Mouse (Mus musculus) forebrain, embryonic 13.5 days (tissue): ENCODE results near the gene Gm20388. TPM values are rescaled to one million over a fixed set of nuclear protein-coding genes. Genes with fewer than 3 reads are reported as not detected.
"Not testable (repeated sequence)": the region's sequence is repeated elsewhere in the genome, so short reads cannot be mapped to it uniquely, and the experiment has no call there.

Source experiments
- ATAC-seq: fragments of 200-750 bp; cut with Nextera tagmentation; 2 replicates; pipeline ENCODE4 v1.8.0; 2017
- H3K27ac ChIP-seq: fragments of 300-500 bp; sonication (generic); 2 replicates; pipeline ENCODE4 v1.5.1; 2015; ENCODE audit warnings: inconsistent platforms, mild to moderate bottlenecking, moderate library complexity
- H3K27me3 ChIP-seq: fragments of 300-500 bp; sonication (generic); 2 replicates; pipeline ENCODE4 v1.6.1; 2015; ENCODE audit warnings: mild to moderate bottlenecking, inconsistent platforms
- H3K36me3 ChIP-seq: fragments of 300-500 bp; sonication (generic); 2 replicates; pipeline ENCODE4 v1.6.1; 2015; ENCODE audit warnings: mild to moderate bottlenecking, inconsistent platforms; ENCODE audit not compliant: poor library complexity, severe bottlenecking
- H3K4me1 ChIP-seq: fragments of 300-500 bp; sonication (generic); 2 replicates; pipeline ENCODE4 v1.6.1; 2015; ENCODE audit warnings: inconsistent platforms
- H3K4me2 ChIP-seq: fragments of 300-500 bp; sonication (generic); 2 replicates; pipeline ENCODE4 v1.6.1; 2015; ENCODE audit warnings: inconsistent platforms, mild to moderate bottlenecking, moderate library complexity
- H3K4me3 ChIP-seq: fragments of 300-500 bp; sonication (generic); 2 replicates; pipeline ENCODE4 v1.5.1; 2015; ENCODE audit warnings: mild to moderate bottlenecking, inconsistent platforms
- H3K9ac ChIP-seq: fragments of 300-500 bp; sonication (generic); 2 replicates; pipeline ENCODE4 v1.6.1; 2015; ENCODE audit warnings: mild to moderate bottlenecking, inconsistent platforms
- H3K9me3 ChIP-seq: fragments of 300-500 bp; sonication (generic); replicated peaks from 2 replicates; pipeline ENCODE4 v1.6.1; 2016; ENCODE audit warnings: inconsistent platforms
- WGBS: fragments of 180-500 bp; shearing (Covaris S2); methylation state at CpG from one replicate; pipeline ENCODE4 v1.1.7; 2015; 5-methylcytosine and 5-hydroxymethylcytosine counted together
- polyA plus RNA-seq: library from polyadenylated mRNA; unstranded; fragments of >200 nt; fragmentation: Nextera tagmentation; extraction: Ambion mirVana; gene quantifications from 2 replicates; pipeline ENCODE4 v1.2.1, GENCODE M21; 2015

The Gm20388 gene
- polyA plus RNA-seq, 1 experiment from 2014 or later = 5.6 TPM

GRCm38 (mm10) chr8:123211876-123212275 lies 3301.2 kb downstream of the Gm20388 start:
- Histone ChIP-seq H3K4me3 (peak overlapping the region; percentile 95), H3K4me2 (peak overlapping the region; percentile 95), H3K36me3 (peaks cover 35% of the 10 kb centered on the region), H3K9me3 (no peaks in the 10 kb centered on the region), H3K27me3 (no peaks in the 10 kb centered on the region), H3K27ac (no peak overlapping the region), H3K9ac (peak overlapping the region; percentile 97), H3K4me1 (peaks cover 23% of the 10 kb centered on the region)
- ATAC-seq = no peak
- WGBS = 52% methylated on average over 10 of the region's 10 CpGs

GRCm38 (mm10) chr8:123212321-123213117 lies 3301.9 kb downstream of the Gm20388 start, which contains the start of the genes Chmp1a and Spata33:
TSS of gene Chmp1a (minus strand) at chr8:123212763.
TSS of gene Spata33 (plus strand) at chr8:123212832.
- no peaks in the 10 kb centered on the region for H3K27me3 ChIP-seq
- H3K9ac ChIP-seq = peak within 1 kb of the TSS; percentile 97
- H3K4me2 ChIP-seq = peak within 1 kb of the TSS; percentile 95
- peaks cover 23% of the 10 kb centered on the region for H3K4me1 ChIP-seq
- peak within 1 kb of the TSS; percentile 95 for H3K4me3 ChIP-seq
- H3K27ac ChIP-seq = 0 out of 2 replicates have a peak within 1 kb of the TSS, but pooled peaks have one; percentile 8
- WGBS = under 1% methylated on average over 76 of the region's 76 CpGs
- H3K36me3 ChIP-seq = peaks cover 29% of the 10 kb centered on the region
- peak; percentile 95 for ATAC-seq
- H3K9me3 ChIP-seq = no peaks in the 10 kb centered on the region

- Histone ChIP-seq H3K9ac (peak overlapping the region; percentile 97), H3K4me2 (peak overlapping the region; percentile 95), H3K4me1 (peaks cover 23% of the 10 kb centered on the region), H3K27ac (0 out of 2 replicates have a peak overlapping the region, but pooled peaks have one; percentile 8), H3K36me3 (peaks cover 21% of the 10 kb centered on the region), H3K9me3 (no peaks in the 10 kb centered on the region), H3K4me3 (peak overlapping the region; percentile 95), H3K27me3 (no peaks in the 10 kb centered on the region)
- WGBS = 22% methylated on average over 22 of the region's 22 CpGs
- no peak; the same call in none of the 2 replicates for ATAC-seq
These were observed 3302.6 kb downstream of the Gm20388 start for GRCm38 (mm10) chr8:123213118-123213772.

GRCm38 (mm10) chr8:123215430-123215829 lies 3304.8 kb downstream of the Gm20388 start:
- Histone ChIP-seq H3K9ac (no peak overlapping the region), H3K36me3 (no peaks in the 10 kb centered on the region), H3K4me2 (no peak overlapping the region), H3K27ac (no peak overlapping the region), H3K9me3 (no peaks in the 10 kb centered on the region), H3K4me3 (no peak overlapping the region), H3K27me3 (no peaks in the 10 kb centered on the region), H3K4me1 (peaks cover 23% of the 10 kb centered on the region)
- no peak for ATAC-seq
- WGBS = 78% methylated on average over 3 of the region's 3 CpGs

GRCm38 (mm10) chr8:123220917-123221316 lies 3310.3 kb downstream of the Gm20388 start:
- Histone ChIP-seq H3K27ac (no peak overlapping the region), H3K9me3 (no peaks in the 10 kb centered on the region), H3K4me3 (no peak overlapping the region), H3K4me1 (peaks cover 15% of the 10 kb centered on the region), H3K4me2 (no peak overlapping the region), H3K9ac (no peak overlapping the region), H3K36me3 (no peaks in the 10 kb centered on the region), H3K27me3 (no peaks in the 10 kb centered on the region)
- WGBS = 92% methylated on average over 1 of the region's 1 CpGs
- no peak for ATAC-seq

GRCm38 (mm10) chr8:123224278-123225266 lies 3313.9 kb downstream of the Gm20388 start, which contains the start of gene Cdk10:
TSS of gene Cdk10 (plus strand) at chr8:123224842.
- H3K27me3 ChIP-seq = no peaks in the 10 kb centered on the region
- H3K27ac ChIP-seq = peak within 1 kb of the TSS; percentile 83
- peak within 1 kb of the TSS; percentile 96 for H3K4me2 ChIP-seq
- H3K9me3 ChIP-seq = no peaks in the 10 kb centered on the region
- H3K9ac ChIP-seq = peak within 1 kb of the TSS; percentile 91
- peak; percentile 94 for ATAC-seq
- H3K4me3 ChIP-seq = peak within 1 kb of the TSS; percentile 81
- WGBS = 3% methylated on average over 59 of the region's 59 CpGs
- H3K4me1 ChIP-seq = peaks cover 15% of the 10 kb centered on the region
- peaks cover 31% of the 10 kb centered on the region for H3K36me3 ChIP-seq

- ATAC-seq = no peak
- H3K4me1 ChIP-seq = peaks cover 15% of the 10 kb centered on the region
- no peaks in the 10 kb centered on the region for H3K9me3 ChIP-seq
- WGBS = 96% methylated on average over 1 of the region's 1 CpGs
- no peak overlapping the region for H3K27ac ChIP-seq
- H3K27me3 ChIP-seq = 0 out of 2 replicates have a peak, but pooled peaks cover 5% of the 10 kb centered on the region
- H3K9ac ChIP-seq = no peak overlapping the region
- no peak overlapping the region for H3K4me3 ChIP-seq
- no peak overlapping the region for H3K4me2 ChIP-seq
- peaks cover 37% of the 10 kb centered on the region for H3K36me3 ChIP-seq
These were observed 3317.8 kb downstream of the Gm20388 start for GRCm38 (mm10) chr8:123228416-123228815.

GRCm38 (mm10) chr8:123230326-123230725 lies 3319.7 kb downstream of the Gm20388 start:
- Histone ChIP-seq H3K4me1 (peaks cover 13% of the 10 kb centered on the region), H3K36me3 (peaks cover 37% of the 10 kb centered on the region), H3K27me3 (peaks cover 24% of the 10 kb centered on the region)
- H3K4me2 ChIP-seq, H3K4me3 ChIP-seq, H3K9me3 ChIP-seq, H3K27ac ChIP-seq, ATAC-seq, H3K9ac ChIP-seq: not testable (repeated sequence)
- 86% methylated on average over 11 of the region's 11 CpGs for WGBS

GRCm38 (mm10) chr8:123231742-123232141 lies 3321.1 kb downstream of the Gm20388 start:
- WGBS = 66% methylated on average over 5 of the region's 5 CpGs
- Histone ChIP-seq H3K9me3 (no peaks in the 10 kb centered on the region), H3K27me3 (peaks cover 38% of the 10 kb centered on the region), H3K36me3 (peaks cover 34% of the 10 kb centered on the region), H3K4me2 (no peak overlapping the region), H3K27ac (no peak overlapping the region), H3K9ac (no peak overlapping the region), H3K4me3 (no peak overlapping the region), H3K4me1 (peaks cover 18% of the 10 kb centered on the region)
- no peak for ATAC-seq

- Histone ChIP-seq H3K27ac (no peak overlapping the region), H3K27me3 (peaks cover 44% of the 10 kb centered on the region), H3K36me3 (peaks cover 26% of the 10 kb centered on the region), H3K9me3 (no peaks in the 10 kb centered on the region), H3K9ac (peak overlapping the region; percentile 12; the same call in 1 of the 2 replicates), H3K4me3 (no peak overlapping the region), H3K4me2 (no peak overlapping the region), H3K4me1 (peaks cover 18% of the 10 kb centered on the region)
- 44% methylated on average over 7 of the region's 7 CpGs for whole genome bisulfite sequencing
- no peak for ATAC-seq
These were observed 3321.9 kb downstream of the Gm20388 start for GRCm38 (mm10) chr8:123232553-123232952.

GRCm38 (mm10) chr8:123233300-123233699 lies 3322.7 kb downstream of the Gm20388 start:
- ATAC-seq = no peak
- H3K36me3 ChIP-seq = peaks cover 19% of the 10 kb centered on the region
- peaks cover 44% of the 10 kb centered on the region for H3K27me3 ChIP-seq
- no peaks in the 10 kb centered on the region for H3K9me3 ChIP-seq
- H3K9ac ChIP-seq = no peak overlapping the region
- 54% methylated on average over 13 of the region's 13 CpGs for WGBS
- peaks cover 18% of the 10 kb centered on the region for H3K4me1 ChIP-seq
- no peak overlapping the region for H3K27ac ChIP-seq
- no peak overlapping the region for H3K4me3 ChIP-seq
- H3K4me2 ChIP-seq = no peak overlapping the region
